Mouse (Mus musculus) lung, postnatal 0 days (tissue): ENCODE results near the gene Lrrc25. TPM values are rescaled to one million over a fixed set of nuclear protein-coding genes. Genes with fewer than 3 reads are reported as not detected.
A peak's percentile ranks its signal among the peaks of the same experiment; 100 is the strongest.

Source experiments
- ATAC-seq: fragments of 200-750 bp; cut with Nextera tagmentation; 2 replicates; pipeline ENCODE4 v1.8.0; 2017; ENCODE audit warnings: moderate library complexity
- DNase-seq: peaks from one replicate; pipeline ENCODE4 v3.0.0-alpha.2; 2016; ENCODE audit warnings: low spot score
- H3K27ac ChIP-seq: fragments of 300-500 bp; sonication (generic); 2 replicates; pipeline ENCODE4 v1.5.1; 2014; ENCODE audit warnings: antibody characterized with exemption, mild to moderate bottlenecking, low read length, mixed read lengths
- H3K27me3 ChIP-seq: fragments of 300-500 bp; sonication (generic); replicated peaks from 2 replicates; pipeline ENCODE4 v1.6.1; 2014; ENCODE audit warnings: low read length, mixed read lengths; ENCODE audit not compliant: insufficient read depth
- H3K36me3 ChIP-seq: fragments of 300-500 bp; sonication (generic); 2 replicates; pipeline ENCODE4 v1.6.1; 2014; ENCODE audit warnings: low read length, mixed read lengths; ENCODE audit not compliant: insufficient read depth
- H3K4me1 ChIP-seq: fragments of 300-500 bp; sonication (generic); 2 replicates; pipeline ENCODE4 v1.6.1; 2014; ENCODE audit warnings: antibody characterized with exemption, low read depth, low read length, mixed read lengths; ENCODE audit not compliant: insufficient read depth
- H3K4me2 ChIP-seq: fragments of 300-500 bp; sonication (generic); replicated peaks from 2 replicates; pipeline ENCODE4 v1.6.1; 2014; ENCODE audit warnings: low read depth, mild to moderate bottlenecking, low read length, moderate library complexity, mixed read lengths
- H3K4me3 ChIP-seq: fragments of 300-500 bp; sonication (generic); 2 replicates; pipeline ENCODE4 v1.5.1; 2014; ENCODE audit warnings: low read depth, low read length
- H3K9ac ChIP-seq: fragments of 300-500 bp; sonication (generic); replicated peaks from 2 replicates; pipeline ENCODE4 v1.6.1; 2014; ENCODE audit warnings: low read depth, mild to moderate bottlenecking
- H3K9me3 ChIP-seq: fragments of 300-500 bp; sonication (generic); 2 replicates; pipeline ENCODE4 v1.6.1; 2016; ENCODE audit warnings: low read length, mixed read lengths
- CTCF ChIP-seq: IDR thresholded peaks from 2 replicates; pipeline ENCODE4 v1.5.1; 2016; ENCODE audit warnings: antibody characterized with exemption, mild to moderate bottlenecking
- EP300 ChIP-seq: IDR thresholded peaks from 2 replicates; pipeline ENCODE4 v1.6.1; 2016; ENCODE audit warnings: antibody characterized with exemption, mild to moderate bottlenecking, control low read depth
- WGBS: fragments of 180-500 bp; shearing (Covaris S2); extraction: QIAGEN DNeasy Blood & Tissue Kit; methylation state at CpG from one replicate; pipeline ENCODE4 v1.1.7; 2014; 5-methylcytosine and 5-hydroxymethylcytosine counted together
- polyA plus RNA-seq: library from polyadenylated mRNA; unstranded; fragments of >200 nt; fragmentation: Nextera tagmentation; extraction: Ambion mirVana; gene quantifications from 2 replicates; pipeline ENCODE4 v1.2.1, GENCODE M21; 2015

Gene Lrrc25
- polyA plus RNA-seq, 1 experiment from 2014 or later, result 4.2 TPM

GRCm38 (mm10) chr8:70646369-70646768 lies 30.4 kb downstream of the Lrrc25 start:
- TF ChIP-seq EP300 (no peak), CTCF (no peak)

DNA sequence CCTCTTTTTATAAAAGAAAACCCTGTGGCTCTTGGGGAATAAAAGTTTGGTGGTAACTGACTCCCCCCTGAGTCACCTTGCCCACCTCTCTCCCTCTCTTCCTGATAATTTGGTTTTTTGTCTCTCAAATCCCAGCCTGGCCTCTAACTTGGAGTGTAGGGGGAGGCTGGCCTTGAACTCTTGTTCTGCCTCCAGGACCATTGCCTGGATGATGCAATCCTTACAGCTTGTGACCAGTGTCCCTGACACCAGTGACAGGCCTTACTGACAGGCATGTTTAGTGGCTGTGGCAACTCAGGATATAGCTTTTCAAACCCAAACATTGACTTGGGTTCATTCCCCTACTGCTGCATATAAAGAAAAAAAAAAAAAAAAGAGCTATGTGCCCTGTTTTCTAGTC lies 30.8 kb downstream of the Lrrc25 start:
- no peaks in the 10 kb centered on the region for H3K27me3 ChIP-seq
- H3K4me1 ChIP-seq, result peaks cover 26% of the 10 kb centered on the region; the same call in 1 of the 2 replicates
- no peaks in the 10 kb centered on the region for H3K9me3 ChIP-seq
- no peak for TF ChIP-seq CTCF
- TF ChIP-seq EP300, result no peak
- H3K4me2 ChIP-seq, result no peak overlapping the region
- DNase-seq, result no peak
- no peak for ATAC-seq
- H3K4me3 ChIP-seq, result no peak overlapping the region
- peaks cover 12% of the 10 kb centered on the region for H3K36me3 ChIP-seq
- H3K9ac ChIP-seq, result no peak overlapping the region
- no peak overlapping the region for H3K27ac ChIP-seq

More at GRCm38 (mm10) chr8:70646369-70646768, 30.4 kb downstream of the Lrrc25 start:
- DNase-seq (no peak), ATAC-seq (no peak)
- H3K27ac ChIP-seq, result no peak overlapping the region
- H3K36me3 ChIP-seq, result peaks cover 9% of the 10 kb centered on the region
- WGBS, result 75% methylated on average over 6 of the region's 6 CpGs
- H3K9ac ChIP-seq, result no peak overlapping the region
- H3K4me2 ChIP-seq, result no peak overlapping the region
- peaks cover 26% of the 10 kb centered on the region; the same call in 1 of the 2 replicates for H3K4me1 ChIP-seq
- H3K4me3 ChIP-seq, result no peak overlapping the region
- no peaks in the 10 kb centered on the region for H3K9me3 ChIP-seq
- no peaks in the 10 kb centered on the region for H3K27me3 ChIP-seq

GRCm38 (mm10) chr8:70647343-70648163 lies 31.6 kb downstream of the Lrrc25 start:
- Histone ChIP-seq H3K27ac (no peak overlapping the region), H3K9ac (no peak overlapping the region), H3K9me3 (no peaks in the 10 kb centered on the region), H3K4me3 (no peak overlapping the region), H3K27me3 (no peaks in the 10 kb centered on the region), H3K4me1 (peaks cover 26% of the 10 kb centered on the region; the same call in 1 of the 2 replicates), H3K4me2 (no peak overlapping the region), H3K36me3 (peaks cover 20% of the 10 kb centered on the region)
- DNase-seq, result no peak
- 52% methylated on average over 8 of the region's 8 CpGs for WGBS
- TF ChIP-seq CTCF (no peak), EP300 (no peak)
- ATAC-seq, result no peak

DNA sequence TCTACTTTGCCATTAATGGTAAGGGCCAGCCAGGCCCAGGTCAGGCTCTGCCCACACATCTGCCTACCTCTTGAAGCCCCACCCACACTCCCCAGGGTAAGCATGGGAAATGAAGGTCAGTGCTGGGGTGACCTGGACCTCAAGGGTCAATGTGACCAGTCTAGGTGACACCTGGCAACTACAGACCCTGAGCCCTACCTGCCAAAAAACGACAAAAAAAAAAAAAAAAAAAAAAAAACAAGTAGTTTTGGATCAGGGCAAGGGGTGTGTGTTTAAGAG lies 32.1 kb downstream of the Lrrc25 start:
- H3K4me1 ChIP-seq, result peaks cover 26% of the 10 kb centered on the region; the same call in 1 of the 2 replicates
- no peak for ATAC-seq
- no peak for DNase-seq
- H3K4me2 ChIP-seq, result no peak overlapping the region
- WGBS, result 28% methylated on average over 1 of the region's 1 CpGs
- H3K4me3 ChIP-seq, result no peak overlapping the region
- no peak overlapping the region for H3K9ac ChIP-seq
- H3K27me3 ChIP-seq, result no peaks in the 10 kb centered on the region
- peaks cover 20% of the 10 kb centered on the region for H3K36me3 ChIP-seq
- H3K27ac ChIP-seq, result no peak overlapping the region
- H3K9me3 ChIP-seq, result no peaks in the 10 kb centered on the region
- TF ChIP-seq EP300 (no peak), CTCF (no peak)

DNA sequence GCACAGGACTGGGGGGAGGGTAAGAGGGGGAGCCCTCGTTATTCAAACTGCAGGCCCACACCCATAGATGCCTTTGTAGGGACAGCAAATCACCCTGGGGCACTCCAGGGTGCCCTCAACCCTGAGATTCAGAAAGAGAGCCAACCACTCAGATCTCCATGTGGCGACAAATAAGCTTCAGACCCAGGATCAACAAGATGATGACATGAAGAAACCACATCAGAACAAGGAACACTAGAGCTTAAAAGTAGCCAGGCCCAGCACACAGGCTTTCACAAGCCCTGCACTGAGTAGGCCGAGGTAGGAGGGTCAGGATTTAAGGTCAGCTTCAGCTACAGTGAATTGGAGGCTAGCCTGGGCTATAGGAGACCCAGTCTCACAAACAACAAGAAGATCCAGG lies 33.0 kb downstream of the Lrrc25 start:
- H3K4me3 ChIP-seq, result no peak overlapping the region
- H3K4me2 ChIP-seq, result no peak overlapping the region
- WGBS, result 50% methylated on average over 3 of the region's 3 CpGs
- no peak for DNase-seq
- ATAC-seq, result peak; percentile 14
- no peaks in the 10 kb centered on the region for H3K9me3 ChIP-seq
- no peak overlapping the region for H3K9ac ChIP-seq
- peaks cover 20% of the 10 kb centered on the region for H3K36me3 ChIP-seq
- peaks cover 26% of the 10 kb centered on the region; the same call in 1 of the 2 replicates for H3K4me1 ChIP-seq
- no peak for TF ChIP-seq EP300
- TF ChIP-seq CTCF, result no peak
- peak overlapping the region; percentile 34 for H3K27ac ChIP-seq
- H3K27me3 ChIP-seq, result no peaks in the 10 kb centered on the region

- no peak overlapping the region for H3K4me2 ChIP-seq
- 15% methylated on average over 4 of the region's 4 CpGs for WGBS
- no peaks in the 10 kb centered on the region for H3K27me3 ChIP-seq
- H3K9ac ChIP-seq, result no peak overlapping the region
- H3K4me3 ChIP-seq, result no peak overlapping the region
- peak; percentile 82 for TF ChIP-seq EP300
- TF ChIP-seq CTCF, result peak; percentile 5; the same call in 1 of the 2 replicates
- ATAC-seq (peak; percentile 85), DNase-seq (peak; percentile 93)
- no peaks in the 10 kb centered on the region for H3K9me3 ChIP-seq
- H3K4me1 ChIP-seq, result peaks cover 26% of the 10 kb centered on the region; the same call in 1 of the 2 replicates
- peak overlapping the region; percentile 34; the same call in 1 of the 2 replicates for H3K27ac ChIP-seq
- peaks cover 20% of the 10 kb centered on the region for H3K36me3 ChIP-seq
These were observed 33.4 kb downstream of the Lrrc25 start for GRCm38 (mm10) chr8:70649324-70649723.
